Mouse (Mus musculus): ENCODE measurements around the gene H2-M10.1. TPM values are rescaled to one million over a fixed set of nuclear protein-coding genes. Genes with fewer than 3 reads are reported as not detected.

Gene H2-M10.1
- polyA plus RNA-seq, 1 experiment, result not detected

GRCm38 (mm10) chr17:36281521-36282245 lies 44.3 kb downstream of the H2-M10.1 start:
- TF ChIP-seq CTCF (IDR thresholded peaks at IDR 0.05; ENCODE audit: borderline replicate concordance, extremely low read depth, insufficient read depth, insufficient read length) (no peak), POLR2A (IDR thresholded peaks at IDR 0.05; ENCODE audit: borderline replicate concordance, extremely low read depth, insufficient read depth, insufficient read length, poor library complexity, severe bottlenecking) (no peak)
- no peak for DNase-seq (ENCODE audit: low read depth)

GRCm38 (mm10) chr17:36274776-36275175 lies 51.2 kb downstream of the H2-M10.1 start:
- no peak for TF ChIP-seq CTCF (IDR thresholded peaks at IDR 0.05; ENCODE audit: borderline replicate concordance, extremely low read depth, insufficient read depth, insufficient read length)
- TF ChIP-seq POLR2A (IDR thresholded peaks at IDR 0.05; ENCODE audit: borderline replicate concordance, extremely low read depth, insufficient read depth, insufficient read length, poor library complexity, severe bottlenecking), result no peak
- DNase-seq (ENCODE audit: low read depth), result no peak

GRCm38 (mm10) chr17:36273796-36274195 lies 52.2 kb downstream of the H2-M10.1 start:
- DNase-seq (ENCODE audit: low read depth), result no peak
- TF ChIP-seq POLR2A (IDR thresholded peaks at IDR 0.05; ENCODE audit: borderline replicate concordance, extremely low read depth, insufficient read depth, insufficient read length, poor library complexity, severe bottlenecking) (no peak), CTCF (IDR thresholded peaks at IDR 0.05; ENCODE audit: borderline replicate concordance, extremely low read depth, insufficient read depth, insufficient read length) (no peak)

Other genes starting within 250 kb of the H2-M10.1 start
- gene Gm19684, start 204.5 kb downstream of the H2-M10.1 start, polyA plus RNA-seq (2012; rRNA removed), result not detected in 2 replicates
- gene Gm7030, start 196.7 kb downstream of the H2-M10.1 start, polyA plus RNA-seq (2012; rRNA removed), result not detected in 2 replicates
- 0.16 TPM in 1 of 2 replicates, not detected in the other for gene Gm8909, start 157.6 kb downstream of the H2-M10.1 start, polyA plus RNA-seq (2012; rRNA removed)
- not detected in 2 replicates for gene H2-T3, start 135.9 kb downstream of the H2-M10.1 start, polyA plus RNA-seq (2012; rRNA removed)
- 76.1 and 111 TPM in 2 replicates for gene Rpp21, start 68.1 kb downstream of the H2-M10.1 start, polyA plus RNA-seq (2012; rRNA removed)
- 45.9 and 47.9 TPM in 2 replicates for gene Trim39, start 53.9 kb downstream of the H2-M10.1 start, polyA plus RNA-seq (2012; rRNA removed)
- not detected in 2 replicates for gene H2-M10.2, start 39.7 kb downstream of the H2-M10.1 start, polyA plus RNA-seq (2012; rRNA removed)
- gene H2-M10.3, start 42.3 kb upstream of the H2-M10.1 start, polyA plus RNA-seq (2012; rRNA removed), result not detected in 2 replicates
- gene H2-M10.4, start 136.2 kb upstream of the H2-M10.1 start, polyA plus RNA-seq (2012; rRNA removed), result not detected in 2 replicates
- gene H2-M11, start 220.9 kb upstream of the H2-M10.1 start, polyA plus RNA-seq (2012; rRNA removed), result not detected in 2 replicates

Data from brain, embryonic 14.5 days (tissue).